ENCODE assay signal across 9 mouse cellular contexts in genomic region chr10:80163721-80164120, GRCm38 (mm10). TPM values are rescaled to one million over a fixed set of nuclear protein-coding genes. Genes with fewer than 3 reads are reported as not detected.
A peak's percentile ranks its signal among the peaks of the same experiment; 100 is the strongest.
DNase-seq lines count a peak whose midpoint lies in the region; ATAC-seq lines count a peak whose summit lies in the region.
"Had no signal": no experiment of that assay in that cellular context is flagged by ENCODE, and none has a peak within 500 bp of the region (broad histone marks: within the 10 kb centered on the region; RNA-seq: fewer than 3 reads in every experiment).

No protein-coding gene starts in this region.

- intact Hi-C loops in heart, postnatal 25 days (cut with DNase I) = no loop called here

- H3K4me1 ChIP-seq in forebrain, embryonic 10.5 days = peaks cover 87% of the 10 kb centered on the region
- H3K4me1 ChIP-seq in forebrain, embryonic 14.5 days (ENCODE audit: control insufficient read depth, insufficient read depth, low read length) = peaks cover 29% of the 10 kb centered on the region

- H3K36me3 ChIP-seq in forebrain, embryonic 10.5 days (replicated peaks) = 0 out of 2 replicates have a peak, but pooled peaks cover under 1% of the 10 kb centered on the region
- 0 out of 2 replicates have a peak, but pooled peaks cover 1% of the 10 kb centered on the region for H3K36me3 ChIP-seq in forebrain, embryonic 14.5 days (ENCODE audit: control insufficient read depth, insufficient read depth, low read length)

- no peak overlapping the region for H3K9ac ChIP-seq in forebrain, embryonic 14.5 days (ENCODE audit: low read length)

- no peak for ATAC-seq in forebrain, embryonic 14.5 days
- no peak for ATAC-seq in megakaryocyte progenitor cell, adult 5-6 weeks (replicated peaks; ENCODE audit: poor library complexity)

- no peak for DNase-seq in forebrain, embryonic 10.5 days (ENCODE audit: extremely low spot score, low spot score)
- DNase-seq in forebrain, embryonic 14.5 days (ENCODE audit: low spot score) = no peak
- DNase-seq in urinary bladder, adult 18-20 months (ENCODE audit: low spot score in 2 of 2) = peak; percentile 42 to 80
- no peak for DNase-seq in urinary bladder, postnatal 25 days (ENCODE audit: low spot score)
- peak; percentile 60 for DNase-seq in heart, postnatal 25 days (ENCODE audit: low spot score)
- peak; percentile 54 to 70 for DNase-seq in lung, postnatal 4 days
- no peak for DNase-seq in layer of hippocampus, postnatal 10 days (ENCODE audit: low spot score in 2 of 2)

- H3K27ac ChIP-seq in forebrain, embryonic 10.5 days = peak overlapping the region; percentile 65; the same call in 1 of the 2 replicates
- no peak overlapping the region for H3K27ac ChIP-seq in forebrain, embryonic 14.5 days (ENCODE audit: low read depth, low read length)

- H3K27me3 ChIP-seq in forebrain, embryonic 10.5 days (ENCODE audit: poor library complexity, severe bottlenecking) = peaks cover 14% of the 10 kb centered on the region
- H3K27me3 ChIP-seq in forebrain, embryonic 14.5 days (replicated peaks; ENCODE audit: control insufficient read depth, insufficient read depth, low read length) = no peaks in the 10 kb centered on the region

- H3K9me3 ChIP-seq in forebrain, embryonic 10.5 days = no peaks in the 10 kb centered on the region
- H3K9me3 ChIP-seq in forebrain, embryonic 14.5 days (replicated peaks; ENCODE audit: control insufficient read depth, low read length) = no peaks in the 10 kb centered on the region
- H3K9me3 ChIP-seq: G1E had no signal

- 76% methylated on average over 8 of the region's 8 CpGs for WGBS in forebrain, embryonic 10.5 days
- 77% methylated on average over 8 of the region's 8 CpGs for WGBS in forebrain, embryonic 14.5 days

- H3K4me3 ChIP-seq in forebrain, embryonic 10.5 days = peak overlapping the region; percentile 54
- no peak overlapping the region for H3K4me3 ChIP-seq in forebrain, embryonic 14.5 days (ENCODE audit: low read depth, low read length)

- no peak overlapping the region for H3K4me2 ChIP-seq in forebrain, embryonic 14.5 days (ENCODE audit: low read length)

RNA-seq across cellular contexts. Expression of gene Cirbp, which starts 2.1 kb away (rescaled TPM):
- 90.9 and 116 TPM in 2 replicates for polyA plus RNA-seq in forebrain, embryonic 10.5 days (2016; fragmentation: Nextera tagmentation; extraction: Ambion mirVana)
- 239 and 266 TPM in 2 replicates for polyA plus RNA-seq in forebrain, embryonic 14.5 days (2014; fragmentation: Nextera tagmentation; extraction: Ambion mirVana)
- total RNA-seq in heart, postnatal 25 days (2021) = 10 to 100 TPM; 31.7 to 43.1 TPM
- total RNA-seq in layer of hippocampus, postnatal 10 days (2021) = 100 to 1,000 TPM; 154 to 175 TPM
- 16.1 and 18.4 TPM in 2 replicates for total RNA-seq in megakaryocyte progenitor cell, adult 5-6 weeks (2015)
- total RNA-seq in megakaryocyte progenitor cell, adult 5-6 weeks (2017) = 35.4 and 60.4 TPM in 2 replicates

RNA-seq across cellular contexts. Expression of gene 1600002K03Rik, which starts 9.0 kb away (rescaled TPM):
- polyA plus RNA-seq in forebrain, embryonic 10.5 days (2016; fragmentation: Nextera tagmentation; extraction: Ambion mirVana) = 9.8 and 10.7 TPM in 2 replicates
- 7.2 and 9.0 TPM in 2 replicates for polyA plus RNA-seq in forebrain, embryonic 14.5 days (2014; fragmentation: Nextera tagmentation; extraction: Ambion mirVana)
- 1 to 10 TPM; 4.2 to 5.2 TPM for total RNA-seq in heart, postnatal 25 days (2021)
- total RNA-seq in layer of hippocampus, postnatal 10 days (2021) = 1 to 10 TPM; 4.3 to 6.7 TPM
- total RNA-seq in megakaryocyte progenitor cell, adult 5-6 weeks (2015) = 17.2 and 18.2 TPM in 2 replicates
- total RNA-seq in megakaryocyte progenitor cell, adult 5-6 weeks (2017) = 13.4 and 13.5 TPM in 2 replicates

RNA-seq across cellular contexts. Expression of gene Efna2, which starts 15.6 kb away (rescaled TPM):
- 23.2 and 24.2 TPM in 2 replicates for polyA plus RNA-seq in forebrain, embryonic 10.5 days (2016; fragmentation: Nextera tagmentation; extraction: Ambion mirVana)
- polyA plus RNA-seq in forebrain, embryonic 14.5 days (2014; fragmentation: Nextera tagmentation; extraction: Ambion mirVana) = 14.5 and 20.6 TPM in 2 replicates
- 1 to 10 TPM in 1 of 2 experiments, under 1 TPM in 1; 0.91 to 1.1 TPM for total RNA-seq in heart, postnatal 25 days (2021)
- 10 to 100 TPM; 16.8 to 19.8 TPM for total RNA-seq in layer of hippocampus, postnatal 10 days (2021)
- 0.54 TPM in 1 of 2 replicates, not detected in the other for total RNA-seq in megakaryocyte progenitor cell, adult 5-6 weeks (2015)
- total RNA-seq in megakaryocyte progenitor cell, adult 5-6 weeks (2017) = 0.37 TPM in 1 of 2 replicates, not detected in the other
- total RNA-seq: G1E had no signal

RNA-seq across cellular contexts. Expression of gene Midn, which starts 15.6 kb away (rescaled TPM):
- 19.1 and 19.8 TPM in 2 replicates for polyA plus RNA-seq in forebrain, embryonic 10.5 days (2016; fragmentation: Nextera tagmentation; extraction: Ambion mirVana)
- 67.0 and 73.6 TPM in 2 replicates for polyA plus RNA-seq in forebrain, embryonic 14.5 days (2014; fragmentation: Nextera tagmentation; extraction: Ambion mirVana)
- 100 to 1,000 TPM in 1 of 2 experiments, 10 to 100 TPM in 1; 92.1 to 120 TPM for total RNA-seq in heart, postnatal 25 days (2021)
- total RNA-seq in layer of hippocampus, postnatal 10 days (2021) = 100 to 1,000 TPM; 112 to 128 TPM
- 21.4 and 22.2 TPM in 2 replicates for total RNA-seq in megakaryocyte progenitor cell, adult 5-6 weeks (2015)
- total RNA-seq in megakaryocyte progenitor cell, adult 5-6 weeks (2017) = 12.7 and 17.9 TPM in 2 replicates

RNA-seq across cellular contexts. Expression of gene Cbarp, which starts 23.1 kb away (rescaled TPM):
- polyA plus RNA-seq in forebrain, embryonic 10.5 days (2016; fragmentation: Nextera tagmentation; extraction: Ambion mirVana) = 6.8 and 7.3 TPM in 2 replicates
- 41.0 and 42.4 TPM in 2 replicates for polyA plus RNA-seq in forebrain, embryonic 14.5 days (2014; fragmentation: Nextera tagmentation; extraction: Ambion mirVana)
- 1 to 10 TPM; 2.4 to 3.1 TPM for total RNA-seq in heart, postnatal 25 days (2021)
- 100 to 1,000 TPM; 360 to 374 TPM for total RNA-seq in layer of hippocampus, postnatal 10 days (2021)
- total RNA-seq in megakaryocyte progenitor cell, adult 5-6 weeks (2015) = 3.8 and 4.8 TPM in 2 replicates
- 2.0 and 2.2 TPM in 2 replicates for total RNA-seq in megakaryocyte progenitor cell, adult 5-6 weeks (2017)

Comparison
In these comparisons a context has a peak if more than half of its experiments do, and no peak if none do; other contexts are left out.
1. DNase-seq: peak in urinary bladder, adult 18-20 months (2 of 2), heart, postnatal 25 days (single experiment) and lung, postnatal 4 days (2 of 2); none in forebrain, embryonic 10.5 days (single experiment), forebrain, embryonic 14.5 days (single experiment), urinary bladder, postnatal 25 days (single experiment) and layer of hippocampus, postnatal 10 days (0 of 2).
2. RNA of gene Efna2, which starts 15.6 kb away (total RNA-seq): 16.8 to 19.8 TPM in layer of hippocampus, postnatal 10 days; 0.91 to 1.1 TPM in heart, postnatal 25 days and 0.37 to 0.54 TPM in megakaryocyte progenitor cell, adult 5-6 weeks; every median in the first group is over 4 times any median in the second.